Mouse (Mus musculus) cortical plate, adult 2 months (tissue): ENCODE measurements around the gene Wfikkn2.

ENCODE experiments used
- CTCF ChIP-seq: fragments of 200-500 bp; IDR thresholded peaks from 2 replicates; pipeline ENCODE4 v1.5.1; 2011; ENCODE audit warnings: mild to moderate bottlenecking, control low read depth, low read length; ENCODE audit not compliant: insufficient read depth; ENCODE audit errors: extremely low read depth
- POLR2A ChIP-seq: fragments of 200-500 bp; IDR thresholded peaks from 2 replicates; pipeline ENCODE4 v1.6.1; 2011; ENCODE audit warnings: mild to moderate bottlenecking, low read length, control low read depth; ENCODE audit not compliant: insufficient read depth; ENCODE audit errors: extremely low read depth

DNA sequence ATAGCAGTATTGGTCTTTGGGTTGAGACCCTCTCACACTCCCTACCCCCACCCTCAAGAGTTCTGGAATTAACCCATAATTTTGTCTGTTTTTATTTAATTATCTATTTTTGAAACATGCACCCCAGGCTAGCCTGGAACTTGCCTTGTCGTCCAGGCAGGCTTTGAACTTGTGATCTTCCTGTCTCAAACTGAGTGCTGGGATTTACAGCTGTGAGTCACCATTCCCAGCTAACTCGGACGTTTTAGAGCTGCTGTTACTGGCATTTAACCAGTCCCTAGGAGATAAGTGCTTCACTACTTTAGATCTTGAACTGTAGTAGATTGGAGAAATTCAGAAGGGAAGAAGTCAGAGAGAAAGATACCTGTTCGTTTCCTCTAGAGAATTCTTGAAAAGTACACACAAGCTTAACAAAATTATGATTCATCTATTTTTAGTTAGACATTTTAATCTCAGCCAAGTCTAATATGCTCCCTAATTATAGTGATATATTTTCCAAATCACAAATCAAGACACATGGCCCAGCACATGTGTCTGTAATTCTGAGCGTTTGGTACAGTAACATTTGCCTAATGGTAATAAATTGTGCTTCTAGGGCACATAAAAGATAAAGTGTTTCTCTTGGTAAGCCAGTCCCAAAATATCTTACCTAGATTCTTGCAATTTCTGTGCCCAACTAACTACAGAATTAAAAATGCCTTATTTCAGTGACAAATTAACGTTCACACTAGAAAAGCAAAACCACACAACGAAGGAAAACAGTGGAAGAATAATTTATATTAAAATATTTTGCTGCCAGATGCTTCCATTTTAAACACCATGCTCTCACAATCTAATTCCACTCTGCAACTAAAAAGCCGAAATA is 36.8 kb downstream of the Wfikkn2 start:
- TF ChIP-seq CTCF (no peak), POLR2A (no peak)
